Mouse (Mus musculus) midbrain, embryonic 14.5 days (tissue): Measurements from ENCODE around the gene Phf20. TPM values are rescaled to one million over a fixed set of nuclear protein-coding genes. Genes with fewer than 3 reads are reported as not detected.

Experiments used
- ATAC-seq: fragments of 200-750 bp; cut with Nextera tagmentation; 2 replicates; pipeline ENCODE4 v1.8.0; 2017; ENCODE audit warnings: moderate number of reproducible peaks, moderate library complexity; ENCODE audit not compliant: low FRiP score, low TSS enrichment
- DNase-seq: peaks from one replicate; pipeline ENCODE4 v3.0.0-alpha.2; 2015
- H3K27ac ChIP-seq: fragments of 300-500 bp; sonication (generic); replicated peaks from 2 replicates; pipeline ENCODE4 v1.5.1; 2014; ENCODE audit warnings: mild to moderate bottlenecking, low read depth, low read length, moderate library complexity
- H3K27me3 ChIP-seq: fragments of 300-500 bp; sonication (generic); 2 replicates; pipeline ENCODE4 v1.6.1; 2014; ENCODE audit warnings: low read length, control low read depth, mixed read lengths; ENCODE audit not compliant: control insufficient read depth, insufficient read depth
- H3K36me3 ChIP-seq: fragments of 300-500 bp; sonication (generic); 2 replicates; pipeline ENCODE4 v1.6.1; 2014; ENCODE audit warnings: low read length, control low read depth; ENCODE audit not compliant: control insufficient read depth, insufficient read depth
- H3K4me1 ChIP-seq: fragments of 300-500 bp; sonication (generic); 2 replicates; pipeline ENCODE4 v1.6.1; 2014; ENCODE audit warnings: mild to moderate bottlenecking, antibody characterized with exemption, low read length, control low read depth; ENCODE audit not compliant: control insufficient read depth, insufficient read depth
- H3K4me2 ChIP-seq: fragments of 300-500 bp; sonication (generic); 2 replicates; pipeline ENCODE4 v1.6.1; 2014; ENCODE audit warnings: mild to moderate bottlenecking, low read length, moderate library complexity
- H3K4me3 ChIP-seq: fragments of 300-500 bp; sonication (generic); replicated peaks from 2 replicates; pipeline ENCODE4 v1.5.1; 2014; ENCODE audit warnings: low read depth, low read length
- H3K9ac ChIP-seq: fragments of 300-500 bp; sonication (generic); replicated peaks from 2 replicates; pipeline ENCODE4 v1.6.1; 2014; ENCODE audit warnings: mild to moderate bottlenecking, low read length, moderate library complexity
- H3K9me3 ChIP-seq: fragments of 300-500 bp; sonication (generic); 2 replicates; pipeline ENCODE4 v1.6.1; 2016; ENCODE audit warnings: low read length, control low read depth, mixed read lengths; ENCODE audit not compliant: control insufficient read depth
- WGBS: fragments of 180-500 bp; shearing (Covaris S2); extraction: QIAGEN DNeasy Blood & Tissue Kit; methylation state at CpG from one replicate; pipeline ENCODE4 v1.1.7; 2014; 5-methylcytosine and 5-hydroxymethylcytosine counted together
- polyA plus RNA-seq: library from polyadenylated mRNA; unstranded; fragments of >200 nt; fragmentation: Nextera tagmentation; extraction: Ambion mirVana; gene quantifications from 2 replicates; pipeline ENCODE4 v1.2.1, GENCODE M21; 2014

Phf20 gene
- polyA plus RNA-seq, 1 experiment from 2014 or later: 120 TPM

GRCm38 (mm10) chr2:156310455-156310854 lies 114.2 kb downstream of the Phf20 start:
- Histone ChIP-seq H3K9ac (no peak overlapping the region), H3K9me3 (no peaks in the 10 kb centered on the region), H3K4me1 (peaks cover 10% of the 10 kb centered on the region), H3K4me3 (no peak overlapping the region), H3K36me3 (peaks cover 30% of the 10 kb centered on the region), H3K27me3 (no peaks in the 10 kb centered on the region), H3K4me2 (no peak overlapping the region), H3K27ac (no peak overlapping the region)
- ATAC-seq: no peak
- WGBS: 97% methylated on average over 5 of the region's 5 CpGs
- no peak for DNase-seq

- Histone ChIP-seq H3K27ac (peak overlapping the region; percentile 97; the same call in 1 of the 2 replicates), H3K4me2 (peak overlapping the region; percentile 80), H3K4me1 (peaks cover 10% of the 10 kb centered on the region), H3K9me3 (no peaks in the 10 kb centered on the region), H3K4me3 (peak overlapping the region; percentile 93; the same call in 1 of the 2 replicates), H3K27me3 (no peaks in the 10 kb centered on the region), H3K36me3 (peaks cover 28% of the 10 kb centered on the region; the same call in 1 of the 2 replicates), H3K9ac (no peak overlapping the region)
- 92% methylated on average over 5 of the region's 5 CpGs for WGBS
- ATAC-seq: no peak
- DNase-seq: no peak
Observed at GRCm38 (mm10) chr2:156310945-156311344, 114.7 kb downstream of the Phf20 start.

GRCm38 (mm10) chr2:156311441-156311840 lies 115.2 kb downstream of the Phf20 start:
- H3K4me2 ChIP-seq: peak overlapping the region; percentile 80
- H3K9me3 ChIP-seq: no peaks in the 10 kb centered on the region
- peaks cover 10% of the 10 kb centered on the region for H3K4me1 ChIP-seq
- H3K9ac ChIP-seq: peak overlapping the region; percentile 95
- H3K27me3 ChIP-seq: no peaks in the 10 kb centered on the region
- peak overlapping the region; percentile 93 for H3K4me3 ChIP-seq
- ATAC-seq (no peak), DNase-seq (peak; percentile 52)
- WGBS: 23% methylated on average over 8 of the region's 8 CpGs
- peaks cover 25% of the 10 kb centered on the region; the same call in 1 of the 2 replicates for H3K36me3 ChIP-seq
- peak overlapping the region; percentile 97 for H3K27ac ChIP-seq

GRCm38 (mm10) chr2:156311841-156312291 lies 115.6 kb downstream of the Phf20 start:
- Histone ChIP-seq H3K9me3 (no peaks in the 10 kb centered on the region), H3K4me1 (peaks cover 10% of the 10 kb centered on the region), H3K4me2 (peak overlapping the region; percentile 80), H3K9ac (peak overlapping the region; percentile 95), H3K4me3 (peak overlapping the region; percentile 93), H3K27me3 (no peaks in the 10 kb centered on the region), H3K27ac (peak overlapping the region; percentile 97), H3K36me3 (peaks cover 22% of the 10 kb centered on the region; the same call in 1 of the 2 replicates)
- ATAC-seq (peak; percentile 38; the same call in 1 of the 2 replicates), DNase-seq (no peak)
- under 1% methylated on average over 53 of the region's 53 CpGs for WGBS

- ATAC-seq: peak; percentile 92
Observed at GRCm38 (mm10) chr2:156312297-156312897, 116.1 kb downstream of the Phf20 start, which contains the start of the genes Cnbd2 and Scand1. Cnbd2 (plus strand) TSS chr2:156312299. Scand1 (minus strand) TSS chr2:156312704.

GRCm38 (mm10) chr2:156313153-156313552 lies 116.9 kb downstream of the Phf20 start:
- no peaks in the 10 kb centered on the region for H3K27me3 ChIP-seq
- peak overlapping the region; percentile 97 for H3K27ac ChIP-seq
- no peaks in the 10 kb centered on the region for H3K9me3 ChIP-seq
- DNase-seq (peak; percentile 9), ATAC-seq (no peak)
- H3K4me1 ChIP-seq: peaks cover 10% of the 10 kb centered on the region
- peaks cover 10% of the 10 kb centered on the region; the same call in 1 of the 2 replicates for H3K36me3 ChIP-seq
- peak overlapping the region; percentile 80 for H3K4me2 ChIP-seq
- WGBS: 42% methylated on average over 3 of the region's 3 CpGs
- H3K4me3 ChIP-seq: peak overlapping the region; percentile 93
- no peak overlapping the region; the same call in 1 of the 2 replicates for H3K9ac ChIP-seq

More at GRCm38 (mm10) chr2:156312297-156312897, 116.1 kb downstream of the Phf20 start, which contains the start of the genes Cnbd2 and Scand1:
- peak within 1 kb of the TSS; percentile 93 for H3K4me3 ChIP-seq
- peak within 1 kb of the TSS; percentile 95 for H3K9ac ChIP-seq
- DNase-seq: peak; percentile 90
- H3K4me2 ChIP-seq: peak within 1 kb of the TSS; percentile 80
- H3K27me3 ChIP-seq: no peaks in the 10 kb centered on the region
- peaks cover 17% of the 10 kb centered on the region; the same call in 1 of the 2 replicates for H3K36me3 ChIP-seq
- H3K27ac ChIP-seq: peak within 1 kb of the TSS; percentile 97
- peaks cover 10% of the 10 kb centered on the region for H3K4me1 ChIP-seq
- no peaks in the 10 kb centered on the region for H3K9me3 ChIP-seq
- WGBS: under 1% methylated on average over 48 of the region's 49 CpGs

GRCm38 (mm10) chr2:156314811-156315210 lies 118.5 kb downstream of the Phf20 start:
- Histone ChIP-seq H3K27ac (no peak overlapping the region), H3K36me3 (peaks cover 5% of the 10 kb centered on the region; the same call in 1 of the 2 replicates), H3K4me1 (peaks cover 10% of the 10 kb centered on the region), H3K4me3 (no peak overlapping the region), H3K4me2 (no peak overlapping the region), H3K9ac (no peak overlapping the region), H3K27me3 (no peaks in the 10 kb centered on the region), H3K9me3 (no peaks in the 10 kb centered on the region)
- ATAC-seq (no peak), DNase-seq (no peak)
- 95% methylated on average over 6 of the region's 6 CpGs for WGBS

GRCm38 (mm10) chr2:156318491-156318890 lies 122.2 kb downstream of the Phf20 start:
- Histone ChIP-seq H3K9me3 (no peaks in the 10 kb centered on the region), H3K36me3 (peaks cover 5% of the 10 kb centered on the region; the same call in 1 of the 2 replicates), H3K27ac (no peak overlapping the region), H3K27me3 (no peaks in the 10 kb centered on the region), H3K4me2 (no peak overlapping the region), H3K4me1 (no peaks in the 10 kb centered on the region), H3K4me3 (no peak overlapping the region), H3K9ac (no peak overlapping the region)
- ATAC-seq (no peak), DNase-seq (no peak)

GRCm38 (mm10) chr2:156321538-156321937 lies 125.3 kb downstream of the Phf20 start:
- H3K9me3 ChIP-seq: no peaks in the 10 kb centered on the region
- no peak for ATAC-seq
- no peaks in the 10 kb centered on the region for H3K4me1 ChIP-seq
- no peak for DNase-seq
- no peak overlapping the region for H3K9ac ChIP-seq
- H3K36me3 ChIP-seq: no peaks in the 10 kb centered on the region
- WGBS: 88% methylated on average over 6 of the region's 6 CpGs
- no peaks in the 10 kb centered on the region for H3K27me3 ChIP-seq
- H3K4me3 ChIP-seq: no peak overlapping the region
- no peak overlapping the region for H3K27ac ChIP-seq
- no peak overlapping the region for H3K4me2 ChIP-seq
